Mouse (Mus musculus) stomach, embryonic 16.5 days (tissue): ENCODE results near the gene Trim54. TPM values are rescaled to one million over a fixed set of nuclear protein-coding genes. Genes with fewer than 3 reads are reported as not detected.

Experiments used
- polyA plus RNA-seq: library from polyadenylated mRNA; unstranded; fragments of >200 nt; fragmentation: Nextera tagmentation; extraction: Ambion mirVana; gene quantifications from 2 replicates; pipeline ENCODE4 v1.2.1, GENCODE M21; 2015

Gene Trim54
- polyA plus RNA-seq, 1 experiment from 2014 or later = 5.9 TPM

Other genes starting within 250 kb of the Trim54 start
- 85.7 and 93.7 TPM in 2 replicates for gene Tmem214, start 248.7 kb upstream of the Trim54 start, polyA plus RNA-seq
- gene Agbl5, start 228.0 kb upstream of the Trim54 start, polyA plus RNA-seq = 16.7 and 18.4 TPM in 2 replicates
- gene Ost4, start 208.9 kb upstream of the Trim54 start, polyA plus RNA-seq = 434 and 465 TPM in 2 replicates
- 245 and 257 TPM in 2 replicates for gene Emilin1, start 203.3 kb upstream of the Trim54 start, polyA plus RNA-seq
- gene Khk, start 195.3 kb upstream of the Trim54 start, polyA plus RNA-seq = 28.8 and 31.8 TPM in 2 replicates
- gene Cgref1, start 171.1 kb upstream of the Trim54 start, polyA plus RNA-seq = 12.3 and 14.3 TPM in 2 replicates
- gene Preb, start 156.4 kb upstream of the Trim54 start, polyA plus RNA-seq = 131 and 154 TPM in 2 replicates
- 0.99 and 1.1 TPM in 2 replicates for gene Tcf23, start 148.1 kb upstream of the Trim54 start, polyA plus RNA-seq
- 163 and 167 TPM in 2 replicates for gene Atraid, start 68.4 kb upstream of the Trim54 start, polyA plus RNA-seq
- gene Slc5a6, start 67.8 kb upstream of the Trim54 start, polyA plus RNA-seq = 9.5 and 10.3 TPM in 2 replicates
- gene Cad, start 61.9 kb upstream of the Trim54 start, polyA plus RNA-seq = 26.0 and 26.8 TPM in 2 replicates
- not detected in 2 replicates for gene Dnajc5g, start 10.4 kb upstream of the Trim54 start, polyA plus RNA-seq
- 0.25 and 0.30 TPM in 2 replicates for gene Slc30a3, start 8.5 kb upstream of the Trim54 start, polyA plus RNA-seq
- gene Ucn, start 22.1 kb downstream of the Trim54 start, polyA plus RNA-seq = not detected in 2 replicates
- 61.7 and 63.8 TPM in 2 replicates for gene Mpv17, start 37.5 kb downstream of the Trim54 start, polyA plus RNA-seq
- 1.2 and 2.0 TPM in 2 replicates for gene Gm29609, start 63.2 kb downstream of the Trim54 start, polyA plus RNA-seq
- gene Gtf3c2, start 63.4 kb downstream of the Trim54 start, polyA plus RNA-seq = 68.1 and 69.4 TPM in 2 replicates
- gene Snx17, start 76.5 kb downstream of the Trim54 start, polyA plus RNA-seq = 129 and 131 TPM in 2 replicates
- gene Eif2b4, start 76.7 kb downstream of the Trim54 start, polyA plus RNA-seq = 66.5 and 66.7 TPM in 2 replicates
- 4.1 and 5.2 TPM in 2 replicates for gene Zfp513, start 85.6 kb downstream of the Trim54 start, polyA plus RNA-seq
- 107 and 108 TPM in 2 replicates for gene Ppm1g, start 104.0 kb downstream of the Trim54 start, polyA plus RNA-seq
- 146 and 158 TPM in 2 replicates for gene Nrbp1, start 124.2 kb downstream of the Trim54 start, polyA plus RNA-seq
- 0.45 TPM in 1 of 2 replicates, not detected in the other for gene Gm9970, start 124.5 kb downstream of the Trim54 start, polyA plus RNA-seq
- gene Krtcap3, start 135.0 kb downstream of the Trim54 start, polyA plus RNA-seq = 64.2 and 76.1 TPM in 2 replicates
- gene Ift172, start 174.4 kb downstream of the Trim54 start, polyA plus RNA-seq = 34.6 and 35.1 TPM in 2 replicates
- gene Fndc4, start 179.4 kb downstream of the Trim54 start, polyA plus RNA-seq = 23.0 and 23.7 TPM in 2 replicates
- gene Gckr, start 180.7 kb downstream of the Trim54 start, polyA plus RNA-seq = 0.89 and 1.3 TPM in 2 replicates